Mouse (Mus musculus): Measurements from ENCODE around the gene Galntl6. TPM values are rescaled to one million over a fixed set of nuclear protein-coding genes. Genes with fewer than 3 reads are reported as not detected.

Gene Galntl6
- polyA plus RNA-seq, 1 experiment = not detected

DNA sequence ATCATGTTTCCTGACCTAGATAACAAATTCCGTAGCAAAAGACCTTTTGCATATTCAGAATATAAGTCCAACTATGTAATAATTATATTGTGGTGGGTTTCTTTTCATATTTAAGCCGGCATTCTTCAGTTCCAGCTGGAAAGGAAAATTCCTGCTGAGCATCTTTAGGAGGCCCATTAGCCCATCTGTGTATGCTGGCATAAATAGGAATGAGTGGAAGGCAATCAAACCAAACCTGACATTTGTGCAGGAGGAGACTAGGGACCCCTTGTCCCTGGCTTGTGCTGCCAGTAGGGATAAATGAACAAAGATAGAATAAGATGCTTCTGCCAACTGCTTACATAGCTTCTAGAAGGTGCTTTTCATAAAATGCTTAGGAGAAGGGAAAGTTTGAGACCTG lies 243.4 kb downstream of the Galntl6 start:
- H3K27ac ChIP-seq (ENCODE audit: control insufficient read depth, insufficient read depth, low read length) = no peak overlapping the region
- H3K4me3 ChIP-seq (ENCODE audit: control insufficient read depth, insufficient read depth, low read length) = no peak overlapping the region
- 84% methylated on average over 2 of the region's 2 CpGs for WGBS
- DNase-seq = no peak
- H3K27me3 ChIP-seq (ENCODE audit: control insufficient read depth, insufficient read depth, low read length) = no peaks in the 10 kb centered on the region
- H3K36me3 ChIP-seq (ENCODE audit: control insufficient read depth, insufficient read depth, low read length) = no peaks in the 10 kb centered on the region
- H3K4me1 ChIP-seq (replicated peaks; ENCODE audit: control insufficient read depth, insufficient read depth, low read length) = no peaks in the 10 kb centered on the region
- no peak for TF ChIP-seq POLR2A (IDR thresholded peaks at IDR 0.05; ENCODE audit: control insufficient read depth, extremely low read depth, insufficient read depth, low read length, poor library complexity)

DNA sequence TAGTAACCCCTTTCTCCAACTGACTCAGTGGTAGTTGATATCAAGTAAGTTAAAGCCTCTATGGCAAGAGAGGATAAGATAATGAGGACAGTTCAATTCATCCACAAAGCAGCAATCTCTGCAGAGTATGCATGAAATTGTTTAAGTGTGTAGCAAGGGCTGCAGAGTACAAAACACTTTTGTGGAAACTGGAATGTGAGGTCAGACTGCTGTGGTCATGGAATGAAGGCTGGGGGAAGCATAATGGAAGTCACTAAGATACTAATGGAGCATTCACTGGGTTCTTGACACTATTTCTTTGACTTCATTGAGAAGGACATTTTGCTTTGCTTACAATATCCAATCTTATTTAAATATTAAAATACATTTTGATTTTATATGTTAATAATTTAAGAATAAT lies 252.4 kb downstream of the Galntl6 start:
- no peak for DNase-seq
- H3K36me3 ChIP-seq (ENCODE audit: control insufficient read depth, insufficient read depth, low read length) = no peaks in the 10 kb centered on the region
- H3K4me1 ChIP-seq (replicated peaks; ENCODE audit: control insufficient read depth, insufficient read depth, low read length) = no peaks in the 10 kb centered on the region
- H3K27ac ChIP-seq (ENCODE audit: control insufficient read depth, insufficient read depth, low read length) = no peak overlapping the region
- TF ChIP-seq CTCF (IDR thresholded peaks at IDR 0.05; ENCODE audit: borderline replicate concordance, control insufficient read depth, extremely low read depth, insufficient read depth, low read length, poor library complexity) (no peak), POLR2A (IDR thresholded peaks at IDR 0.05; ENCODE audit: control insufficient read depth, extremely low read depth, insufficient read depth, low read length, poor library complexity) (no peak)
- H3K4me3 ChIP-seq (ENCODE audit: control insufficient read depth, insufficient read depth, low read length) = no peak overlapping the region
- H3K27me3 ChIP-seq (ENCODE audit: control insufficient read depth, insufficient read depth, low read length) = no peaks in the 10 kb centered on the region

DNA sequence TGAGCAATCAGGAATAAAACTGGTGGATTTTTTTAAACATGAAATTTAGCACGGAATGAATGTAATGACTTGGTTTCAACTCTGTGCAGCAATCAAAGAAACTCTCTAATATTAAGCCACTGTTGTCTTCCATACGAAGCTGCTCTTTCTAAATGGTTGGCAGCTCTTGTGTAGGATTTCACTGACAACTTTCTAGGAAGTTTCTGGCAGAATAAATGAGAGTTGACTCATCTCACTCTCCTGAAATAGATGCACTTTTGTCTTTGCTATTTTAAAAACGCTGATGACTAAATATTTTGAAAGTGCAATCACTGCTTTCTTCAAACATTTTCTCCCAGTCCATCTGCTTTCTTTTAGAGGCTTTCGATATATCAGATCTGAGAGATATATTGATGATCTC lies 256.8 kb downstream of the Galntl6 start:
- WGBS = 74% methylated on average over 4 of the region's 4 CpGs

DNA sequence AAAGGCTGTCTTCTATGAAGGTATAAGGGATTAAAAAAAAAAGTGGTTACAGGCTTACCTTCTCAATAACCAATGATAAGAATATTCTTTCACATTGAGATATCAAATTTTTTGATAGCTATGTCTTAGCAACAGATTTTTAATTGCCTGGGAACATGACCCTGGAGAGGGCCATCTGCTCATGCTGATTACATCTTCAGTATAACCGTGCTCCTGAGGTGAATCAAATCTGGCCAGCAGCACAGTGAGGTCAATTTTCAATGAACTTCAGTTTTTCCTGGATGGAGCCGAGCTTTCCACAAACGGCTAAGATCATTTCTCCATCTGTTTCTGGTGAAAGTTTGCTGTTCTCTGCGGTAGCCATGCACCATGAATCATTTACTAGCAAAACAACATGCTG lies 306.0 kb downstream of the Galntl6 start:
- Histone ChIP-seq H3K36me3 (ENCODE audit: control insufficient read depth, insufficient read depth, low read length) (no peaks in the 10 kb centered on the region), H3K4me1 (replicated peaks; ENCODE audit: control insufficient read depth, insufficient read depth, low read length) (no peaks in the 10 kb centered on the region), H3K27me3 (ENCODE audit: control insufficient read depth, insufficient read depth, low read length) (no peaks in the 10 kb centered on the region), H3K4me3 (ENCODE audit: control insufficient read depth, insufficient read depth, low read length) (no peak overlapping the region), H3K27ac (ENCODE audit: control insufficient read depth, insufficient read depth, low read length) (no peak overlapping the region)
- no peak for DNase-seq
- WGBS = 76% methylated on average over 4 of the region's 4 CpGs
- TF ChIP-seq POLR2A (IDR thresholded peaks at IDR 0.05; ENCODE audit: control insufficient read depth, extremely low read depth, insufficient read depth, low read length, poor library complexity) (no peak), CTCF (IDR thresholded peaks at IDR 0.05; ENCODE audit: borderline replicate concordance, control insufficient read depth, extremely low read depth, insufficient read depth, low read length, poor library complexity) (no peak)

More for the DNA sequence above, 256.8 kb downstream of the Galntl6 start:
- no peaks in the 10 kb centered on the region for H3K36me3 ChIP-seq (ENCODE audit: control insufficient read depth, insufficient read depth, low read length)
- no peak overlapping the region for H3K27ac ChIP-seq (ENCODE audit: control insufficient read depth, insufficient read depth, low read length)
- H3K4me1 ChIP-seq (replicated peaks; ENCODE audit: control insufficient read depth, insufficient read depth, low read length) = no peaks in the 10 kb centered on the region
- H3K4me3 ChIP-seq (ENCODE audit: control insufficient read depth, insufficient read depth, low read length) = no peak overlapping the region
- H3K27me3 ChIP-seq (ENCODE audit: control insufficient read depth, insufficient read depth, low read length) = no peaks in the 10 kb centered on the region
- DNase-seq = no peak
- TF ChIP-seq CTCF (IDR thresholded peaks at IDR 0.05; ENCODE audit: borderline replicate concordance, control insufficient read depth, extremely low read depth, insufficient read depth, low read length, poor library complexity) = no peak
- TF ChIP-seq POLR2A (IDR thresholded peaks at IDR 0.05; ENCODE audit: control insufficient read depth, extremely low read depth, insufficient read depth, low read length, poor library complexity) = no peak

DNA sequence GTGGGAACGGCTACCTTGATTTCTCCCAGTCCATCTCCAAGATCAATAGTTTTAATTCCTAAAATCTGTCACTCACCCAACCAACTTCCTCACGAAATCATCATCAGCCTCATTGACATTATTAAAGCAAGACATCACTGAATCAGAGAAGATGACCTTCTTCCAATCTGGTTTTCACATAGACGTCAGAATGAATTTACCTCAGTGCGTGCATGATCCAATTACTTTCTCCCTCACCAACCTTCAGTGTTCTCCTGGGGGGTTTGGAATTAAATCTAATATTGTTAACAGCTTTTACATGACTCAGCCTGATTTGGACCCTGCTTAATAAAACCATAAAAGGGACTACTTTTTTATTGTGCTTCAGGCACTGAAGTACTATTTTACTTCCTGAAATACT lies 307.7 kb downstream of the Galntl6 start:
- TF ChIP-seq CTCF (IDR thresholded peaks at IDR 0.05; ENCODE audit: borderline replicate concordance, control insufficient read depth, extremely low read depth, insufficient read depth, low read length, poor library complexity) (no peak), POLR2A (IDR thresholded peaks at IDR 0.05; ENCODE audit: control insufficient read depth, extremely low read depth, insufficient read depth, low read length, poor library complexity) (no peak)
- Histone ChIP-seq H3K27me3 (ENCODE audit: control insufficient read depth, insufficient read depth, low read length) (no peaks in the 10 kb centered on the region), H3K4me1 (replicated peaks; ENCODE audit: control insufficient read depth, insufficient read depth, low read length) (no peaks in the 10 kb centered on the region), H3K36me3 (ENCODE audit: control insufficient read depth, insufficient read depth, low read length) (no peaks in the 10 kb centered on the region), H3K4me3 (ENCODE audit: control insufficient read depth, insufficient read depth, low read length) (no peak overlapping the region), H3K27ac (ENCODE audit: control insufficient read depth, insufficient read depth, low read length) (no peak overlapping the region)
- 86% methylated on average over 4 of the region's 4 CpGs for WGBS
- no peak for DNase-seq

DNA sequence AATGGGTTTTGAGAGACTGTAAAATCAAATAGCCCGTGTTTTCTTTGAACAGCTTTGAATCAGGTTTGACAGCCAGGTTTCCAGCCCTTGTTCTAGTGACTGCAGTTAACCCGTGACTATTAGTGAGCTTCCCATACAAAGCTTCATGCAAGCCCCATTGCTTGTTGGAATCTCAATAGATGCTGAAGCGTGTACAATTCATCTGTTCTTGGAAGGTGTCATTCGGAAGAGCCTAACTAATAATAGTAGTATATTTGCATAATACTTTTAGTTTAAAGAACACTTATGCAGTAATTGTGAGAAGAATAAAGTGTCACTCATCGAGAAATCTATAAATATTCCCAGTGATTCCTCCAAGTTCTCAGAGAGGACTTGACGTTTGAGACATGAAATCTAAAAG lies 314.6 kb downstream of the Galntl6 start:
- WGBS = 85% methylated on average over 6 of the region's 6 CpGs
- Histone ChIP-seq H3K27me3 (ENCODE audit: control insufficient read depth, insufficient read depth, low read length) (no peaks in the 10 kb centered on the region), H3K4me3 (ENCODE audit: control insufficient read depth, insufficient read depth, low read length) (no peak overlapping the region), H3K4me1 (replicated peaks; ENCODE audit: control insufficient read depth, insufficient read depth, low read length) (no peaks in the 10 kb centered on the region), H3K27ac (ENCODE audit: control insufficient read depth, insufficient read depth, low read length) (no peak overlapping the region), H3K36me3 (ENCODE audit: control insufficient read depth, insufficient read depth, low read length) (no peaks in the 10 kb centered on the region)
- DNase-seq = no peak
- TF ChIP-seq POLR2A (IDR thresholded peaks at IDR 0.05; ENCODE audit: control insufficient read depth, extremely low read depth, insufficient read depth, low read length, poor library complexity) (no peak), CTCF (IDR thresholded peaks at IDR 0.05; ENCODE audit: borderline replicate concordance, control insufficient read depth, extremely low read depth, insufficient read depth, low read length, poor library complexity) (no peak)

GRCm38 (mm10) chr8:58575346-58575745 lies 337.1 kb downstream of the Galntl6 start:
- H3K4me1 ChIP-seq (replicated peaks; ENCODE audit: control insufficient read depth, insufficient read depth, low read length) = no peaks in the 10 kb centered on the region
- TF ChIP-seq CTCF (IDR thresholded peaks at IDR 0.05; ENCODE audit: borderline replicate concordance, control insufficient read depth, extremely low read depth, insufficient read depth, low read length, poor library complexity) (no peak), POLR2A (IDR thresholded peaks at IDR 0.05; ENCODE audit: control insufficient read depth, extremely low read depth, insufficient read depth, low read length, poor library complexity) (no peak)
- no peaks in the 10 kb centered on the region for H3K27me3 ChIP-seq (ENCODE audit: control insufficient read depth, insufficient read depth, low read length)
- no peak for DNase-seq
- no peak overlapping the region for H3K27ac ChIP-seq (ENCODE audit: control insufficient read depth, insufficient read depth, low read length)
- 91% methylated on average over 1 of the region's 1 CpGs for WGBS
- H3K36me3 ChIP-seq (ENCODE audit: control insufficient read depth, insufficient read depth, low read length) = no peaks in the 10 kb centered on the region
- H3K4me3 ChIP-seq (ENCODE audit: control insufficient read depth, insufficient read depth, low read length) = no peak overlapping the region

Data from thymus, adult 2 months (tissue).